Mouse (Mus musculus) forebrain, embryonic 16.5 days (tissue): Measurements from ENCODE around the gene Snrnp25. TPM values are rescaled to one million over a fixed set of nuclear protein-coding genes. Genes with fewer than 3 reads are reported as not detected.

Source experiments
- ATAC-seq: fragments of 200-750 bp; cut with Nextera tagmentation; 2 replicates; pipeline ENCODE4 v1.8.0; 2017; ENCODE audit warnings: mild to moderate bottlenecking, moderate library complexity
- H3K27ac ChIP-seq: fragments of 300-500 bp; sonication (generic); 2 replicates; pipeline ENCODE4 v1.5.1; 2014; ENCODE audit warnings: low read length, control low read depth
- H3K27me3 ChIP-seq: fragments of 300-500 bp; sonication (generic); replicated peaks from 2 replicates; pipeline ENCODE4 v1.6.1; 2014; ENCODE audit warnings: low read length; ENCODE audit not compliant: control insufficient read depth, insufficient read depth
- H3K36me3 ChIP-seq: fragments of 300-500 bp; sonication (generic); 2 replicates; pipeline ENCODE4 v1.6.1; 2014; ENCODE audit not compliant: control insufficient read depth, insufficient read depth
- H3K4me1 ChIP-seq: fragments of 300-500 bp; sonication (generic); replicated peaks from 2 replicates; pipeline ENCODE4 v1.6.1; 2014; ENCODE audit warnings: low read length; ENCODE audit not compliant: control insufficient read depth, insufficient read depth
- H3K4me2 ChIP-seq: fragments of 300-500 bp; sonication (generic); 2 replicates; pipeline ENCODE4 v1.6.1; 2014; ENCODE audit warnings: mild to moderate bottlenecking, low read length, control low read depth
- H3K4me3 ChIP-seq: fragments of 300-500 bp; sonication (generic); replicated peaks from 2 replicates; pipeline ENCODE4 v1.5.1; 2014; ENCODE audit warnings: mild to moderate bottlenecking, low read length, control low read depth
- H3K9ac ChIP-seq: fragments of 300-500 bp; sonication (generic); replicated peaks from 2 replicates; pipeline ENCODE4 v1.6.1; 2014; ENCODE audit warnings: low read depth, low read length, control low read depth
- H3K9me3 ChIP-seq: fragments of 300-500 bp; sonication (generic); 2 replicates; pipeline ENCODE4 v1.6.1; 2016; ENCODE audit warnings: low read length; ENCODE audit not compliant: control insufficient read depth
- WGBS: fragments of 180-500 bp; shearing (Covaris S2); extraction: QIAGEN DNeasy Blood & Tissue Kit; methylation state at CpG from one replicate; pipeline ENCODE4 v1.1.7; 2014; 5-methylcytosine and 5-hydroxymethylcytosine counted together
- polyA plus RNA-seq: library from polyadenylated mRNA; unstranded; fragments of >200 nt; fragmentation: Nextera tagmentation; extraction: Ambion mirVana; gene quantifications from 2 replicates; pipeline ENCODE4 v1.2.1, GENCODE M21; 2015

Snrnp25 gene
- polyA plus RNA-seq, 1 experiment from 2014 or later, result 45.0 TPM

DNA sequence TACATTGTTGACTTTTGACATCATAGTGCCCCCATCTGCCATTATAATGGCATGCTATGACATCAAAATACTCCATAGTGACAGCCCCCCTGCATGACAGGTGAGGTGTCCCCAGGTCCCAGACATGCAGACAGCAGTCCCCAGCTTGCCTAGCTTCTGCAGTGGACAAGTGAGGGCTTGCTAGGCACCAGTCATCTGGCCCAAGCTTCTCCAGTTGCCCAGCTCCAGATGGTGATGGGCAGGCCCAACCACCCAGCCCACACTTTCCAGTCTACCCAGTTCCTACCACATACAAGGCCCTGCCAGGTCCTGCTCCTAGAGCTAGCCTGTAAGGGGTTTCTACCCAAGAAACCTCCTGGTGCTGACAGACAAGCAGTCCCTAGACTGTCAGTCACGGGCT lies 26.7 kb upstream of the Snrnp25 start:
- ATAC-seq, result no peak
- no peak overlapping the region for H3K27ac ChIP-seq
- no peaks in the 10 kb centered on the region for H3K9me3 ChIP-seq
- no peaks in the 10 kb centered on the region for H3K36me3 ChIP-seq
- no peak overlapping the region for H3K4me3 ChIP-seq
- 83% methylated on average over 1 of the region's 1 CpGs for WGBS
- H3K27me3 ChIP-seq, result no peaks in the 10 kb centered on the region
- H3K4me2 ChIP-seq, result no peak overlapping the region
- 0 out of 2 replicates have a peak, but pooled peaks cover 4% of the 10 kb centered on the region for H3K4me1 ChIP-seq
- no peak overlapping the region for H3K9ac ChIP-seq

DNA sequence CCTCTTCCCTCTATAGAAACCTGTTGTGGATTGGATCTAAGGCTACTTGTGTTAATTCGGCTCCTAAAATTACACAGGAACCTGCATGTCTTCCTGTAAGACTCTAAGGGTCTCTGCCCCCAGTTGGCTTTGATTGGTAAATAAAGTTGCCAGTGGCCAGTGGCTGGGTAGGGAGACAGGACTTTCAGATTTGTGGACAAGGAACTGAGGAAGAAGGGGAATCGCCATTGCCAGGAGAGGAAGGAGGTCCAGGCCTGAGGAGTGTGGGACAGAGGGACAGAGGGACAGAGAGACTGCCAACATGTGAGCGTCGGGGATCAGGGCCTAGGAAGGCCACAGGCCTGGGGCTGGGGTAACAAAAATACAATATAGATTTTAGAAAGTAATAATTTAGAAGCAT lies 24.0 kb upstream of the Snrnp25 start:
- Histone ChIP-seq H3K4me3 (no peak overlapping the region), H3K9me3 (no peaks in the 10 kb centered on the region), H3K27ac (no peak overlapping the region), H3K4me2 (no peak overlapping the region), H3K9ac (no peak overlapping the region), H3K4me1 (0 out of 2 replicates have a peak, but pooled peaks cover 4% of the 10 kb centered on the region), H3K36me3 (no peaks in the 10 kb centered on the region), H3K27me3 (no peaks in the 10 kb centered on the region)
- ATAC-seq, result no peak
- 82% methylated on average over 4 of the region's 4 CpGs for WGBS

GRCm38 (mm10) chr11:32181973-32182868 lies 23.0 kb upstream of the Snrnp25 start:
- no peak overlapping the region for H3K27ac ChIP-seq
- H3K27me3 ChIP-seq, result no peaks in the 10 kb centered on the region
- H3K4me3 ChIP-seq, result no peak overlapping the region
- no peak overlapping the region; the same call in 1 of the 2 replicates for H3K4me2 ChIP-seq
- no peaks in the 10 kb centered on the region for H3K36me3 ChIP-seq
- no peak overlapping the region for H3K9ac ChIP-seq
- H3K9me3 ChIP-seq, result no peaks in the 10 kb centered on the region
- 0 out of 2 replicates have a peak, but pooled peaks cover 4% of the 10 kb centered on the region for H3K4me1 ChIP-seq
- peak; percentile 86 for ATAC-seq
- WGBS, result 48% methylated on average over 23 of the region's 25 CpGs

DNA sequence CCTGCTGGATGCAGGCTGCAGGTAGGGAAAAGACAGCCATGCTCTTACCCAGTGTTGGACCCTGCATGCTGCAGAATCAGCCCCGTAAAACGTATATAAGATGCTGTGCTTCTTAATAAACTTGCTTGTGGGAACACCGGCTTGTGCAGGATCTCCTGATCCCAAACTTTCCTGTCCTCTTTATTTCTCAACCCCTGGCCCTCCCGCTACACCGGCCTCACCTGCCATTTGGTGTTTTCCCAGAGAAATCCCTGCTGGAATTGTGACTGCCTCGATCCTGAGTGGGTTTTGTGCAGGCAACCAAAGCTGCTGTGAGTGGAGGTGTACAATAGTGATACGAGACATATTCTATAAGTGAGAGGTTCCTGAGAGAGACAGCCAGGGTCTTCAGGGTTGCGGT lies 20.7 kb upstream of the Snrnp25 start:
- Histone ChIP-seq H3K4me1 (0 out of 2 replicates have a peak, but pooled peaks cover 4% of the 10 kb centered on the region), H3K9ac (no peak overlapping the region), H3K4me3 (no peak overlapping the region), H3K4me2 (no peak overlapping the region), H3K27ac (no peak overlapping the region), H3K9me3 (no peaks in the 10 kb centered on the region), H3K27me3 (no peaks in the 10 kb centered on the region), H3K36me3 (no peaks in the 10 kb centered on the region)
- no peak for ATAC-seq
- 91% methylated on average over 8 of the region's 8 CpGs for WGBS

GRCm38 (mm10) chr11:32186031-32186430 lies 19.2 kb upstream of the Snrnp25 start:
- WGBS, result 76% methylated on average over 3 of the region's 3 CpGs
- Histone ChIP-seq H3K4me2 (no peak overlapping the region), H3K9me3 (no peaks in the 10 kb centered on the region), H3K4me1 (0 out of 2 replicates have a peak, but pooled peaks cover 4% of the 10 kb centered on the region), H3K27me3 (no peaks in the 10 kb centered on the region), H3K9ac (no peak overlapping the region), H3K27ac (no peak overlapping the region), H3K4me3 (no peak overlapping the region), H3K36me3 (no peaks in the 10 kb centered on the region)
- ATAC-seq, result no peak

DNA sequence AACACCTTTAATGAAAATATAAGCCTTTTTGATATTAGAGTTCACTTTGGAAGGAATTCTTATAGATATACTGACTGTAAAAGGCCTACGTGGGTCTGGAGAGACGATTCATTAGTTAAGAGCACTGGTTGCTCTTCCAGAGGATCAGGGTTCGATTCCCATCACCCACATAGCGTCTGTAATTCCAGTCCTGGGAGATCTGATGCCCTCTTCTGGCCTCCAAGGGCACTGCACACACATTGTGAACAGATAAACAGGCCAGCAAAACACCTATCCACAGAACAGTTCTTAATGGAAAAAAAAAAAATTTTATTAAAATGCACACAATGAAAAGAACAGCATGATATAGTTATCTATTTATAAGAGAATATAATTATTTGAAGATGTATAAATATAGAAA lies 18.0 kb upstream of the Snrnp25 start:
- H3K27ac ChIP-seq, result no peak overlapping the region

DNA sequence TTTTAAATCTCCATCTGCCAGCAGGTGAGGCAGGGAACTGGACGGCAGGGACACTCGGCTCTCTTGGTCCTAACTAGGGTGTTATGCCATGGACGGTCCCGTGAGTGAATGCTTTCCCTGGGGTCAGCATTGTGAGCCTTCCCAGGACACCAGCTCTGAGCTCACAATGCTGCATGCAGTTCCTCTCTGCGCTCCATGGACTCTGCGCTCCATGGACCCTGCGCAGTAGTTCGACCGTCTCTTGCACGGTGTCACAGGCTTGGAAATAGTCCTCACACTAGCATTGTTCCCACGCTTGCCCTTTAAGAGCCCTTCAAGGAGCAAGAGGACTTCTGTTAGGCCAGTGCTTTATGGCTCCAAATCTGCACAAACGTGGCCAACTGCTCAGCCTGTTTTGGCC lies 16.3 kb upstream of the Snrnp25 start:
- no peak for ATAC-seq
- Histone ChIP-seq H3K4me3 (no peak overlapping the region), H3K27me3 (no peaks in the 10 kb centered on the region), H3K9ac (no peak overlapping the region), H3K4me1 (no peaks in the 10 kb centered on the region), H3K4me2 (no peak overlapping the region), H3K27ac (no peak overlapping the region), H3K36me3 (no peaks in the 10 kb centered on the region), H3K9me3 (no peaks in the 10 kb centered on the region)
- 82% methylated on average over 12 of the region's 12 CpGs for WGBS

More for the DNA sequence above, 18.0 kb upstream of the Snrnp25 start:
- 91% methylated on average over 4 of the region's 4 CpGs for WGBS
- H3K4me2 ChIP-seq, result no peak overlapping the region
- H3K9me3 ChIP-seq, result no peaks in the 10 kb centered on the region
- H3K9ac ChIP-seq, result no peak overlapping the region
- 0 out of 2 replicates have a peak, but pooled peaks cover 2% of the 10 kb centered on the region for H3K4me1 ChIP-seq
- H3K4me3 ChIP-seq, result no peak overlapping the region
- no peaks in the 10 kb centered on the region for H3K36me3 ChIP-seq
- no peak for ATAC-seq
- no peaks in the 10 kb centered on the region for H3K27me3 ChIP-seq

GRCm38 (mm10) chr11:32189434-32189833 lies 15.8 kb upstream of the Snrnp25 start:
- Histone ChIP-seq H3K36me3 (no peaks in the 10 kb centered on the region), H3K27me3 (no peaks in the 10 kb centered on the region), H3K4me1 (no peaks in the 10 kb centered on the region), H3K9me3 (no peaks in the 10 kb centered on the region), H3K27ac (no peak overlapping the region), H3K4me2 (no peak overlapping the region), H3K4me3 (no peak overlapping the region), H3K9ac (no peak overlapping the region)
- WGBS, result 74% methylated on average over 5 of the region's 5 CpGs
- no peak for ATAC-seq

- H3K4me2 ChIP-seq, result no peak overlapping the region
- H3K36me3 ChIP-seq, result no peaks in the 10 kb centered on the region
- no peak overlapping the region for H3K4me3 ChIP-seq
- H3K27ac ChIP-seq, result no peak overlapping the region
- no peaks in the 10 kb centered on the region for H3K27me3 ChIP-seq
- H3K9ac ChIP-seq, result no peak overlapping the region
- no peaks in the 10 kb centered on the region for H3K4me1 ChIP-seq
- 76% methylated on average over 9 of the region's 9 CpGs for WGBS
- ATAC-seq, result no peak
- H3K9me3 ChIP-seq, result no peaks in the 10 kb centered on the region
Measured at GRCm38 (mm10) chr11:32190119-32190518, 15.1 kb upstream of the Snrnp25 start.
